Mouse (Mus musculus): ENCODE measurements around the gene Rbm45. TPM values are rescaled to one million over a fixed set of nuclear protein-coding genes. Genes with fewer than 3 reads are reported as not detected.

Gene Rbm45
- polyA plus RNA-seq, 1 experiment from 2014 or later, result 18.2 TPM

DNA sequence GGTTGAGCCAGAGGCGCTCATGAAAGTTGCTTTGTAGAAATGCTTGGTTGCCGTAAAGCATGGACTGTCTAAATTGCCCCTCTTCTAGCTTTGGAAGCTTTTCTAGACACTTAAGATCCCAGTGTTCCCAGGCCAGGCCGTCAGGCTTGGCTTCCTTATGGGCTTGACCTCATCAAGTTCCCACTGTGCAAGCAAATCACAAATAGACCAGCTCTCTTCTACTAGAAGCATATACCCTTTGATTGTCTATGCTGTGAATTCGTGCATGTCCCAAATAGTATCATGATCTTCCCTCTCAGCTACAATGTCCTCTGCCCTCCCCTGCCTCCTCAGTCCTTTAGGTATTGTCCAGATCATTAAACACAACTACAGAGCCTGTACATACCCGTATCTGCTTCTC, 60.1 kb downstream of the Rbm45 start:
- Histone ChIP-seq H3K27ac (ENCODE audit: low read depth, low read length) (no peak overlapping the region), H3K9ac (ENCODE audit: low read depth, low read length) (no peak overlapping the region), H3K9me3 (ENCODE audit: control insufficient read depth, low read length) (no peaks in the 10 kb centered on the region), H3K36me3 (ENCODE audit: control insufficient read depth, insufficient read depth, low read length) (no peaks in the 10 kb centered on the region), H3K4me2 (replicated peaks; ENCODE audit: low read depth, low read length) (no peak overlapping the region), H3K4me3 (ENCODE audit: low read length) (no peak overlapping the region), H3K27me3 (ENCODE audit: control insufficient read depth, insufficient read depth, low read length) (no peaks in the 10 kb centered on the region), H3K4me1 (ENCODE audit: control insufficient read depth, insufficient read depth, low read length) (0 out of 2 replicates have a peak, but pooled peaks cover 7% of the 10 kb centered on the region)
- peak; percentile 50; the same call in 1 of the 2 replicates for ATAC-seq (ENCODE audit: low FRiP score, low TSS enrichment)
- 49% methylated on average over 5 of the region's 5 CpGs for WGBS

DNA sequence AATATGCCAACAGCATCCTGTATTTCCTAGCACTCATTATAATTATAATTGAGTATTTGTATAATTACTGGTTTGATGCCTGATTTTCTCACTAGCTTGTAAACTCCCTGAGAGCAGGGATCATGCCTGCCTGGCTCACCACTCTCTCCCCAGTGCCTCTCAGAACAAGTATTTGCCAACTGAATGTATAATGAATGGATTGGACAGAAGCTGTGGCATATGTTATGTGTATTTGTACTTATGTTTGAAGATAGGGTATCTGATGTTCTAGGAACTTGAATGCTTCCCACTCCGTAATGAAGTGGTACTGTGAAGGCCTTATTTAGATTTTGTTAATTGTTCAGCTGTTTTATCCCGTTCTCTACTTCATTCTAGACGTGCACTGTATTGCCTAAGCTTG, 60.8 kb downstream of the Rbm45 start:
- Histone ChIP-seq H3K4me2 (replicated peaks; ENCODE audit: low read depth, low read length) (no peak overlapping the region), H3K27ac (ENCODE audit: low read depth, low read length) (no peak overlapping the region), H3K36me3 (ENCODE audit: control insufficient read depth, insufficient read depth, low read length) (no peaks in the 10 kb centered on the region), H3K4me3 (ENCODE audit: low read length) (no peak overlapping the region), H3K27me3 (ENCODE audit: control insufficient read depth, insufficient read depth, low read length) (no peaks in the 10 kb centered on the region), H3K4me1 (ENCODE audit: control insufficient read depth, insufficient read depth, low read length) (0 out of 2 replicates have a peak, but pooled peaks cover 7% of the 10 kb centered on the region), H3K9ac (ENCODE audit: low read depth, low read length) (no peak overlapping the region), H3K9me3 (ENCODE audit: control insufficient read depth, low read length) (no peaks in the 10 kb centered on the region)
- ATAC-seq (ENCODE audit: low FRiP score, low TSS enrichment), result no peak
- WGBS, result 95% methylated on average over 3 of the region's 3 CpGs

Other genes with a start within 250 kb of the Rbm45 start
- 1.1 and 2.0 TPM in 2 replicates for gene Pde11a, start 31.2 kb upstream of the Rbm45 start, polyA plus RNA-seq (2014; fragmentation: Nextera tagmentation; extraction: Ambion mirVana)
- not detected in 2 replicates for gene Cyct, start 9.5 kb upstream of the Rbm45 start, polyA plus RNA-seq (2014; fragmentation: Nextera tagmentation; extraction: Ambion mirVana)
- gene Osbpl6, start 36.5 kb downstream of the Rbm45 start, polyA plus RNA-seq (2014; fragmentation: Nextera tagmentation; extraction: Ambion mirVana), result 13.2 and 17.5 TPM in 2 replicates